Mouse (Mus musculus): ENCODE measurements around the gene Rpl36. TPM values are rescaled to one million over a fixed set of nuclear protein-coding genes. Genes with fewer than 3 reads are reported as not detected.
A peak's percentile ranks its signal among the peaks of the same experiment; 100 is the strongest.

The Rpl36 gene
- polyA plus RNA-seq, 2 experiments, result 2,347 to 2,960 TPM

GRCm38 (mm10) chr17:56655311-56655710, 42.1 kb downstream of the Rpl36 start:
- Histone ChIP-seq H3K4me1 (ENCODE audit: control insufficient read depth, insufficient read depth, low read length) (no peaks in the 10 kb centered on the region), H3K27ac (replicated peaks; ENCODE audit: low read depth, low read length) (no peak overlapping the region), H3K4me3 (replicated peaks; ENCODE audit: low read length) (no peak overlapping the region), H3K9ac (ENCODE audit: low read depth, low read length, severe bottlenecking) (no peak overlapping the region), H3K4me2 (replicated peaks; ENCODE audit: low read depth, low read length, severe bottlenecking) (no peak overlapping the region), H3K9me3 (ENCODE audit: control insufficient read depth, low read length) (no peaks in the 10 kb centered on the region), H3K27me3 (ENCODE audit: control insufficient read depth, insufficient read depth, low read length) (no peaks in the 10 kb centered on the region), H3K36me3 (ENCODE audit: control insufficient read depth, insufficient read depth, low read length) (no peaks in the 10 kb centered on the region)
- WGBS, result 87% methylated on average over 3 of the region's 3 CpGs
- no peak for TF ChIP-seq POLR2A (IDR thresholded peaks at IDR 0.05; ENCODE audit: borderline replicate concordance, extremely low read depth, insufficient read depth, insufficient read length)
- ATAC-seq (ENCODE audit: low FRiP score, low read depth) (no peak), DNase-seq (ENCODE audit: low spot score) (no peak)

- Histone ChIP-seq H3K27me3 (ENCODE audit: control insufficient read depth, insufficient read depth, low read length) (no peaks in the 10 kb centered on the region), H3K27ac (replicated peaks; ENCODE audit: low read depth, low read length) (no peak overlapping the region), H3K4me3 (replicated peaks; ENCODE audit: low read length) (no peak overlapping the region), H3K9ac (ENCODE audit: low read depth, low read length, severe bottlenecking) (no peak overlapping the region), H3K4me1 (ENCODE audit: control insufficient read depth, insufficient read depth, low read length) (no peaks in the 10 kb centered on the region), H3K4me2 (replicated peaks; ENCODE audit: low read depth, low read length, severe bottlenecking) (no peak overlapping the region), H3K9me3 (ENCODE audit: control insufficient read depth, low read length) (no peaks in the 10 kb centered on the region), H3K36me3 (ENCODE audit: control insufficient read depth, insufficient read depth, low read length) (no peaks in the 10 kb centered on the region)
- DNase-seq (ENCODE audit: low spot score), result no peak
- WGBS, result 80% methylated on average over 6 of the region's 6 CpGs
- no peak for TF ChIP-seq POLR2A (IDR thresholded peaks at IDR 0.05; ENCODE audit: borderline replicate concordance, extremely low read depth, insufficient read depth, insufficient read length)
- ATAC-seq (ENCODE audit: low FRiP score, low read depth), result no peak
Observed at GRCm38 (mm10) chr17:56656171-56656570, 43.0 kb downstream of the Rpl36 start.

GRCm38 (mm10) chr17:56663659-56664058, 50.4 kb downstream of the Rpl36 start:
- no peak overlapping the region for H3K4me3 ChIP-seq (replicated peaks; ENCODE audit: low read length)
- no peaks in the 10 kb centered on the region for H3K36me3 ChIP-seq (ENCODE audit: control insufficient read depth, insufficient read depth, low read length)
- no peak overlapping the region for H3K27ac ChIP-seq (replicated peaks; ENCODE audit: low read depth, low read length)
- DNase-seq (ENCODE audit: low spot score) (no peak), ATAC-seq (ENCODE audit: low FRiP score, low read depth) (no peak)
- peaks cover 5% of the 10 kb centered on the region; the same call in 1 of the 2 replicates for H3K4me1 ChIP-seq (ENCODE audit: control insufficient read depth, insufficient read depth, low read length)
- no peaks in the 10 kb centered on the region for H3K27me3 ChIP-seq (ENCODE audit: control insufficient read depth, insufficient read depth, low read length)
- WGBS, result 65% methylated on average over 3 of the region's 3 CpGs
- no peaks in the 10 kb centered on the region for H3K9me3 ChIP-seq (ENCODE audit: control insufficient read depth, low read length)
- no peak for TF ChIP-seq POLR2A (IDR thresholded peaks at IDR 0.05; ENCODE audit: borderline replicate concordance, extremely low read depth, insufficient read depth, insufficient read length)
- 0 out of 2 replicates have a peak overlapping the region, but pooled peaks have one; percentile 3 for H3K9ac ChIP-seq (ENCODE audit: low read depth, low read length, severe bottlenecking)
- H3K4me2 ChIP-seq (replicated peaks; ENCODE audit: low read depth, low read length, severe bottlenecking), result 0 out of 2 replicates have a peak overlapping the region, but pooled peaks have one; percentile 22

Other genes starting within 250 kb of the Rpl36 start
- gene Ptprs, start 136.9 kb upstream of the Rpl36 start, polyA plus RNA-seq (2012; rRNA removed), result 483 and 667 TPM in 2 replicates
- gene Ptprs, start 136.9 kb upstream of the Rpl36 start, polyA plus RNA-seq (2014; fragmentation: Nextera tagmentation; extraction: Ambion mirVana), result 116 and 131 TPM in 2 replicates
- not detected in 2 replicates for gene Znrf4, start 101.0 kb upstream of the Rpl36 start, polyA plus RNA-seq (2012; rRNA removed)
- gene Znrf4, start 101.0 kb upstream of the Rpl36 start, polyA plus RNA-seq (2014; fragmentation: Nextera tagmentation; extraction: Ambion mirVana), result 0.17 TPM in 1 of 2 replicates, not detected in the other
- gene Gm20219, start 59.0 kb upstream of the Rpl36 start, polyA plus RNA-seq (2012; rRNA removed), result 7.7 and 8.7 TPM in 2 replicates
- gene Gm20219, start 59.0 kb upstream of the Rpl36 start, polyA plus RNA-seq (2014; fragmentation: Nextera tagmentation; extraction: Ambion mirVana), result 5.7 and 9.1 TPM in 2 replicates
- 99.9 and 133 TPM in 2 replicates for gene Safb2, start 28.8 kb upstream of the Rpl36 start, polyA plus RNA-seq (2012; rRNA removed)
- gene Safb2, start 28.8 kb upstream of the Rpl36 start, polyA plus RNA-seq (2014; fragmentation: Nextera tagmentation; extraction: Ambion mirVana), result 52.1 and 66.3 TPM in 2 replicates
- gene Safb, start 28.6 kb upstream of the Rpl36 start, polyA plus RNA-seq (2012; rRNA removed), result 157 and 169 TPM in 2 replicates
- 71.8 and 83.6 TPM in 2 replicates for gene Safb, start 28.6 kb upstream of the Rpl36 start, polyA plus RNA-seq (2014; fragmentation: Nextera tagmentation; extraction: Ambion mirVana)
- gene 2410015M20Rik, start 3.6 kb upstream of the Rpl36 start, polyA plus RNA-seq (2012; rRNA removed), result 112 and 141 TPM in 2 replicates
- 257 and 294 TPM in 2 replicates for gene 2410015M20Rik, start 3.6 kb upstream of the Rpl36 start, polyA plus RNA-seq (2014; fragmentation: Nextera tagmentation; extraction: Ambion mirVana)
- 76.7 and 79.4 TPM in 2 replicates for gene Lonp1, start 13.5 kb downstream of the Rpl36 start, polyA plus RNA-seq (2012; rRNA removed)
- gene Lonp1, start 13.5 kb downstream of the Rpl36 start, polyA plus RNA-seq (2014; fragmentation: Nextera tagmentation; extraction: Ambion mirVana), result 45.6 and 54.9 TPM in 2 replicates
- 1.0 TPM in 2 replicates for gene Catsperd, start 14.7 kb downstream of the Rpl36 start, polyA plus RNA-seq (2012; rRNA removed)
- gene Catsperd, start 14.7 kb downstream of the Rpl36 start, polyA plus RNA-seq (2014; fragmentation: Nextera tagmentation; extraction: Ambion mirVana), result 0.48 and 0.58 TPM in 2 replicates
- gene Ranbp3, start 59.9 kb downstream of the Rpl36 start, polyA plus RNA-seq (2012; rRNA removed), result 139 and 154 TPM in 2 replicates
- 86.3 and 93.8 TPM in 2 replicates for gene Ranbp3, start 59.9 kb downstream of the Rpl36 start, polyA plus RNA-seq (2014; fragmentation: Nextera tagmentation; extraction: Ambion mirVana)
- 251 and 322 TPM in 2 replicates for gene Ndufa11, start 104.4 kb downstream of the Rpl36 start, polyA plus RNA-seq (2012; rRNA removed)
- 469 and 480 TPM in 2 replicates for gene Ndufa11, start 104.4 kb downstream of the Rpl36 start, polyA plus RNA-seq (2014; fragmentation: Nextera tagmentation; extraction: Ambion mirVana)
- 23.4 and 24.1 TPM in 2 replicates for gene Vmac, start 104.6 kb downstream of the Rpl36 start, polyA plus RNA-seq (2012; rRNA removed)
- 24.1 and 25.0 TPM in 2 replicates for gene Vmac, start 104.6 kb downstream of the Rpl36 start, polyA plus RNA-seq (2014; fragmentation: Nextera tagmentation; extraction: Ambion mirVana)
- 24.1 and 36.7 TPM in 2 replicates for gene Nrtn, start 144.1 kb downstream of the Rpl36 start, polyA plus RNA-seq (2012; rRNA removed)
- 31.9 and 36.5 TPM in 2 replicates for gene Nrtn, start 144.1 kb downstream of the Rpl36 start, polyA plus RNA-seq (2014; fragmentation: Nextera tagmentation; extraction: Ambion mirVana)
- 107 and 144 TPM in 2 replicates for gene Dus3l, start 151.3 kb downstream of the Rpl36 start, polyA plus RNA-seq (2012; rRNA removed)
- 43.6 and 44.4 TPM in 2 replicates for gene Dus3l, start 151.3 kb downstream of the Rpl36 start, polyA plus RNA-seq (2014; fragmentation: Nextera tagmentation; extraction: Ambion mirVana)
- 4.5 and 5.0 TPM in 2 replicates for gene Prr22, start 156.8 kb downstream of the Rpl36 start, polyA plus RNA-seq (2012; rRNA removed)
- gene Prr22, start 156.8 kb downstream of the Rpl36 start, polyA plus RNA-seq (2014; fragmentation: Nextera tagmentation; extraction: Ambion mirVana), result 0.58 and 0.97 TPM in 2 replicates
- 8.2 and 12.1 TPM in 2 replicates for gene Rfx2, start 217.6 kb downstream of the Rpl36 start, polyA plus RNA-seq (2012; rRNA removed)
- gene Rfx2, start 217.6 kb downstream of the Rpl36 start, polyA plus RNA-seq (2014; fragmentation: Nextera tagmentation; extraction: Ambion mirVana), result 4.2 and 4.5 TPM in 2 replicates

All from limb, embryonic 14.5 days (tissue).